Mouse (Mus musculus): ENCODE data around the gene Tsku.

DNA sequence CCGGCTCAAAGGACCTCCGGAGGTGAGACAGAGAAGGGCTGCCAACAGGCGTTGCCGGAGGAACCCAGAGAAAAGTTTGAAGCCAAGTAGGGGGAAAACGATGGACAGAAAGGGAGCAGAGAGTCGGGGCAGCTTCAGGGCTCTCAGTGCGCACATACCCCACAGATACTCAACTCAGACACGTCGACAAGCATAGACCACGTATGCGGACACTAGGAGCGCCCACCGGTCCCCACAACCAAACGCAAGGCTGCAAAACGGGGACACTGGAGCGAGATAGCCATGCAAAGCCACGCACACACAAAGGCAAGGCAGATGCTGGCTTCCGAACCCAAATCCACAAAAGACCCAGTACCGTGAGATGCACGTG is 522 bp downstream of the Tsku start:
- TF ChIP-seq MAFK (IDR thresholded peaks at IDR 0.05; ENCODE audit: insufficient read depth, low read depth, low read length) (no peak), ZC3H11A (IDR thresholded peaks at IDR 0.05; ENCODE audit: borderline replicate concordance, low read depth, low read length) (no peak), ZNF384 (IDR thresholded peaks at IDR 0.05; ENCODE audit: low read depth, low read length) (no peak), HCFC1 (IDR thresholded peaks at IDR 0.05; ENCODE audit: borderline replicate concordance, insufficient read depth, low read length) (no peak)
